Mouse (Mus musculus): Measurements from ENCODE around the gene Lbhd1.

Lbhd1 gene

GRCm38 (mm10) chr19:8908531-8908930 is 25.0 kb downstream of the Lbhd1 start:
- in situ Hi-C loops (cut with MboI, MseI): loop anchor here (10.0 kb wide), 1 partner anchor 84 kb away; the partner anchor contains the start of genes AC129217.1 and Hnrnpul2

- in situ Hi-C loops (cut with MboI, MseI): loop anchor here (5.0 kb wide), 1 partner anchor 50 kb away; no protein-coding TSS in a partner anchor
Measured at GRCm38 (mm10) chr19:8911810-8912209, 28.3 kb downstream of the Lbhd1 start.

GRCm38 (mm10) chr19:8914212-8914611 is 30.7 kb downstream of the Lbhd1 start:
- in situ Hi-C loops (cut with MboI, MseI): loop anchor here (5.0 kb wide), 1 partner anchor 48 kb away; no protein-coding TSS in a partner anchor

GRCm38 (mm10) chr19:8919000-8919399 is 35.5 kb downstream of the Lbhd1 start:
- in situ Hi-C loops (cut with MboI, MseI): no loop called here

GRCm38 (mm10) chr19:8919684-8920072 is 36.1 kb downstream of the Lbhd1 start:
- in situ Hi-C loops (cut with MboI, MseI): no loop called here

- in situ Hi-C loops (cut with MboI, MseI): no loop called here
Measured at GRCm38 (mm10) chr19:8920073-8920736, 36.7 kb downstream of the Lbhd1 start, which contains the start of gene B3gat3. TSS of gene B3gat3 (plus strand) at chr19:8920374.

GRCm38 (mm10) chr19:8920836-8921291 is 37.3 kb downstream of the Lbhd1 start:
- in situ Hi-C loops (cut with MboI, MseI): no loop called here

GRCm38 (mm10) chr19:8921741-8922140 is 38.2 kb downstream of the Lbhd1 start:
- in situ Hi-C loops (cut with MboI, MseI): no loop called here

- in situ Hi-C loops (cut with MboI, MseI): no loop called here
Measured at GRCm38 (mm10) chr19:8926766-8927165, 43.2 kb downstream of the Lbhd1 start.

- in situ Hi-C loops (cut with MboI, MseI): no loop called here
Measured at GRCm38 (mm10) chr19:8927891-8928525, 44.5 kb downstream of the Lbhd1 start.

GRCm38 (mm10) chr19:8928689-8929223 is 45.2 kb downstream of the Lbhd1 start:
- in situ Hi-C loops (cut with MboI, MseI): no loop called here

GRCm38 (mm10) chr19:8929224-8930088 is 45.9 kb downstream of the Lbhd1 start, which contains the start of the genes Rom1 and Eml3:
TSS of gene Rom1 (minus strand) at chr19:8929356.
TSS of gene Eml3 (plus strand) at chr19:8929552.
- in situ Hi-C loops (cut with MboI, MseI): no loop called here

- in situ Hi-C loops (cut with MboI, MseI): no loop called here
Measured at GRCm38 (mm10) chr19:8930117-8930516, 46.6 kb downstream of the Lbhd1 start.

- in situ Hi-C loops (cut with MboI, MseI): no loop called here
Measured at GRCm38 (mm10) chr19:8930771-8931170, 47.2 kb downstream of the Lbhd1 start.

- in situ Hi-C loops (cut with MboI, MseI): no loop called here
Measured at GRCm38 (mm10) chr19:8936736-8937135, 53.2 kb downstream of the Lbhd1 start.

- in situ Hi-C loops (cut with MboI, MseI): loop anchor here (5.0 kb wide), 1 partner anchor 43 kb away; the partner anchor contains the start of gene Ganab
Measured at GRCm38 (mm10) chr19:8940526-8941133, 57.1 kb downstream of the Lbhd1 start.

GRCm38 (mm10) chr19:8941136-8941514 is 57.6 kb downstream of the Lbhd1 start:
- in situ Hi-C loops (cut with MboI, MseI): loop anchor here (5.0 kb wide), 1 partner anchor 44 kb away; the partner anchor contains the start of gene Ganab

- in situ Hi-C loops (cut with MboI, MseI): loop anchor here (5.0 kb wide), 1 partner anchor 44 kb away; the partner anchor contains the start of gene Ganab
Measured at GRCm38 (mm10) chr19:8941515-8942217, 58.1 kb downstream of the Lbhd1 start, which contains the start of gene Mta2. TSS of gene Mta2 (plus strand) at chr19:8941875.
